Mouse (Mus musculus): Measurements from ENCODE around the gene Lrp2bp.

DNA sequence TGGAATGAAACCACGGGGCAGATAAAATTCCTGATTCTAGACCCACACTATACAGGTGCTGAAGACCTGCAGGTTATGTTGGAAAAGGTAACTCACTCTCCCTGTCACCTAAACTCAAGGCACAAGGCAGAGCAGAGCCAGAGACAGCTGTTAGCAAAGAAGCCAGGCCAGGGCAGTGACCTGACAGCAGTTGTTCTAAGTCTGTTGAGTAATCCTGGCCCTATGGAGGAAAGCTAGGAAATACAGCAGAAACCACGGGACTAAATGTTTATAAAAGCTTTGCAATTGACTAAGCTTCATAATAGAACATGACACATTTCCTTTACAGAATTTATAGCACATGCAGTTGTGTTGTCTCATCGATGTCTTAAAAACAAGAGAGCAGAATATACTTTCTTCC, 3.5 kb upstream of the Lrp2bp start:
- TF ChIP-seq GATA1 (IDR thresholded peaks at IDR 0.05; ENCODE audit: low read length) (no peak), TAL1 (IDR thresholded peaks at IDR 0.05; ENCODE audit: low read length) (no peak)
